Comparison of ENCODE assay signal across 8 mouse cellular contexts in genomic region chr8:47872361-47873107, GRCm38 (mm10). TPM values are rescaled to one million over a fixed set of nuclear protein-coding genes. Genes with fewer than 3 reads are reported as not detected.
A peak's percentile ranks its signal among the peaks of the same experiment; 100 is the strongest.
DNase-seq lines count a peak whose midpoint lies in the region; ATAC-seq and TF ChIP-seq lines count a peak whose summit lies in the region.

No protein-coding gene starts in this region.

- TF ChIP-seq CTCF in G1E (IDR thresholded peaks at IDR 0.05; ENCODE audit: low read depth, low read length), result peak; percentile 96

- H3K9me3 ChIP-seq in G1E (replicated peaks), result no peaks in the 10 kb centered on the region
- no peaks in the 10 kb centered on the region for H3K9me3 ChIP-seq in embryonic facial prominence, embryonic 12.5 days
- H3K9me3 ChIP-seq in stomach, embryonic 14.5 days (ENCODE audit: control insufficient read depth, low read depth, low read length), result no peaks in the 10 kb centered on the region

- H3K9ac ChIP-seq in embryonic facial prominence, embryonic 12.5 days, result no peak overlapping the region
- H3K9ac ChIP-seq in stomach, embryonic 14.5 days (replicated peaks; ENCODE audit: low read depth, low read length), result no peak overlapping the region

- H3K36me3 ChIP-seq in G1E (replicated peaks), result peaks cover 74% of the 10 kb centered on the region
- H3K36me3 ChIP-seq in embryonic facial prominence, embryonic 12.5 days, result peaks cover 47% of the 10 kb centered on the region
- peaks cover 31% of the 10 kb centered on the region for H3K36me3 ChIP-seq in stomach, embryonic 14.5 days (ENCODE audit: control insufficient read depth, insufficient read depth, low read length)

- peak; percentile 88 for ATAC-seq in frontal cortex, adult (ENCODE audit: low TSS enrichment)
- ATAC-seq in G1E (ENCODE audit: extremely low read depth, insufficient number of reproducible peaks, low FRiP score, poor library complexity, severe bottlenecking), result peak; percentile 57
- ATAC-seq in embryonic facial prominence, embryonic 12.5 days (ENCODE audit: insufficient number of reproducible peaks, insufficient read depth, low FRiP score, low TSS enrichment), result peak; percentile 72; the same call in 1 of the 2 replicates
- peak; percentile 47; the same call in 1 of the 2 replicates for ATAC-seq in stomach, embryonic 14.5 days (ENCODE audit: insufficient number of reproducible peaks, insufficient read depth, low FRiP score, low read depth)

- DNase-seq in frontal cortex, postnatal 25 days (ENCODE audit: low spot score in 2 of 2), result no peak
- peak; percentile 36 for DNase-seq in G1E (ENCODE audit: low spot score)
- DNase-seq in heart, postnatal 4 days, result peak; percentile 57
- peak; percentile 32 for DNase-seq in layer of hippocampus, adult 9-10 months (ENCODE audit: low spot score)
- peak; percentile 48 for DNase-seq in lung, postnatal 36 days

- H3K4me3 ChIP-seq in G1E (ENCODE audit: low read depth, low read length), result no peak overlapping the region
- no peak overlapping the region for H3K4me3 ChIP-seq in embryonic facial prominence, embryonic 12.5 days
- no peak overlapping the region for H3K4me3 ChIP-seq in stomach, embryonic 14.5 days (ENCODE audit: low read depth, low read length)

- no peak overlapping the region for H3K27ac ChIP-seq in embryonic facial prominence, embryonic 12.5 days
- H3K27ac ChIP-seq in stomach, embryonic 14.5 days (ENCODE audit: low read length), result no peak overlapping the region

- no peaks in the 10 kb centered on the region for H3K27me3 ChIP-seq in G1E (ENCODE audit: insufficient read depth, low read length)
- H3K27me3 ChIP-seq in embryonic facial prominence, embryonic 12.5 days, result no peaks in the 10 kb centered on the region
- H3K27me3 ChIP-seq in stomach, embryonic 14.5 days (ENCODE audit: control insufficient read depth, insufficient read depth, low read length), result no peaks in the 10 kb centered on the region

- H3K4me1 ChIP-seq in G1E (ENCODE audit: insufficient read depth, low read depth, low read length), result no peaks in the 10 kb centered on the region
- peaks cover 3% of the 10 kb centered on the region for H3K4me1 ChIP-seq in embryonic facial prominence, embryonic 12.5 days
- H3K4me1 ChIP-seq in stomach, embryonic 14.5 days (ENCODE audit: control insufficient read depth, insufficient read depth, low read length), result no peaks in the 10 kb centered on the region

- H3K4me2 ChIP-seq in embryonic facial prominence, embryonic 12.5 days (replicated peaks), result no peak overlapping the region
- H3K4me2 ChIP-seq in stomach, embryonic 14.5 days (replicated peaks; ENCODE audit: low read depth, low read length), result no peak overlapping the region

- WGBS in embryonic facial prominence, embryonic 12.5 days, result 47% methylated on average over 13 of the region's 13 CpGs
- WGBS in stomach, embryonic 14.5 days, result 49% methylated on average over 13 of the region's 13 CpGs

RNA-seq across cellular contexts. Expression of gene Cldn22, which starts 48.3 kb away (rescaled TPM):
- total RNA-seq in G1E (2014; fragmentation: Nextera tagmentation) (not detected in 2 replicates), G1E (2017) (0.22 TPM in 1 of 2 replicates, not detected in the other)
- polyA plus RNA-seq in G1E (2012), result not detected in 2 replicates
- polyA plus RNA-seq in embryonic facial prominence, embryonic 12.5 days (2016; fragmentation: Nextera tagmentation; extraction: Ambion mirVana), result not detected in 2 replicates
- total RNA-seq in heart, postnatal 4 days (2021), result not detected
- not detected in 2 replicates for polyA plus RNA-seq in stomach, embryonic 14.5 days (2014; fragmentation: Nextera tagmentation; extraction: Ambion mirVana)

RNA-seq across cellular contexts. Expression of gene Cldn24, which starts 50.6 kb away (rescaled TPM):
- not detected in 2 replicates for total RNA-seq in G1E (2014; fragmentation: Nextera tagmentation)
- total RNA-seq in G1E (2017), result 0.33 TPM in 1 of 2 replicates, not detected in the other
- not detected in 2 replicates for polyA plus RNA-seq in G1E (2012)
- not detected in 2 replicates for polyA plus RNA-seq in embryonic facial prominence, embryonic 12.5 days (2016; fragmentation: Nextera tagmentation; extraction: Ambion mirVana)
- not detected for total RNA-seq in heart, postnatal 4 days (2021)
- polyA plus RNA-seq in stomach, embryonic 14.5 days (2014; fragmentation: Nextera tagmentation; extraction: Ambion mirVana), result not detected in 2 replicates

Comparison
In these comparisons a context has a peak if more than half of its experiments do, and no peak if none do; other contexts are left out.
1. DNase-seq: peak in G1E (single experiment), heart, postnatal 4 days (single experiment), layer of hippocampus, adult 9-10 months (single experiment) and lung, postnatal 36 days (single experiment); none in frontal cortex, postnatal 25 days (0 of 2).
2. Peak in every context shown above with its lines, with median percentiles within 50 percentile points of each other: ATAC-seq.